ENCODE assay signal across 17 mouse cellular contexts in genomic region chr11:60231326-60231725, GRCm38 (mm10). TPM values are rescaled to one million over a fixed set of nuclear protein-coding genes. Genes with fewer than 3 reads are reported as not detected.
A peak's percentile ranks its signal among the peaks of the same experiment; 100 is the strongest.
DNase-seq lines count a peak whose midpoint lies in the region; ATAC-seq and TF ChIP-seq lines count a peak whose summit lies in the region.
"Had no signal": no experiment of that assay in that cellular context is flagged by ENCODE, and none has a peak within 500 bp of the region (broad histone marks: within the 10 kb centered on the region; RNA-seq: fewer than 3 reads in every experiment).

No protein-coding gene starts in this region.

- H3K36me3 ChIP-seq in forebrain, embryonic 13.5 days (ENCODE audit: poor library complexity, severe bottlenecking): peaks cover 26% of the 10 kb centered on the region
- peaks cover 4% of the 10 kb centered on the region; the same call in 1 of the 2 replicates for H3K36me3 ChIP-seq in forebrain, embryonic 16.5 days (ENCODE audit: control insufficient read depth, insufficient read depth)
- no peaks in the 10 kb centered on the region for H3K36me3 ChIP-seq in thymus, adult 2 months (ENCODE audit: control insufficient read depth, insufficient read depth, low read length)

- ATAC-seq in forebrain, embryonic 13.5 days: no peak
- no peak for ATAC-seq in forebrain, embryonic 16.5 days
- ATAC-seq: activated CD4-positive, CD25-positive, alpha-beta regulatory T cell, adult 4 months; forebrain, postnatal 0 days; liver, postnatal 0 days had no signal

- H3K27me3 ChIP-seq in forebrain, embryonic 13.5 days: no peaks in the 10 kb centered on the region
- no peaks in the 10 kb centered on the region for H3K27me3 ChIP-seq in forebrain, embryonic 16.5 days (replicated peaks; ENCODE audit: control insufficient read depth, insufficient read depth, low read length)
- no peaks in the 10 kb centered on the region for H3K27me3 ChIP-seq in thymus, adult 2 months (ENCODE audit: control insufficient read depth, insufficient read depth, low read length)
- H3K27me3 ChIP-seq: midbrain, embryonic 12.5 days had no signal

- no peak overlapping the region for H3K27ac ChIP-seq in forebrain, embryonic 13.5 days
- H3K27ac ChIP-seq in forebrain, embryonic 16.5 days (ENCODE audit: low read length): no peak overlapping the region
- peak overlapping the region; percentile 92 for H3K27ac ChIP-seq in thymus, adult 2 months (ENCODE audit: control insufficient read depth, insufficient read depth, low read length)
- H3K27ac ChIP-seq: midbrain, embryonic 12.5 days had no signal

- peaks cover 8% of the 10 kb centered on the region for H3K4me1 ChIP-seq in forebrain, embryonic 13.5 days
- peaks cover 5% of the 10 kb centered on the region for H3K4me1 ChIP-seq in forebrain, embryonic 16.5 days (replicated peaks; ENCODE audit: control insufficient read depth, insufficient read depth, low read length)
- peaks cover 75% of the 10 kb centered on the region for H3K4me1 ChIP-seq in thymus, adult 2 months (replicated peaks; ENCODE audit: control insufficient read depth, insufficient read depth, low read length)

- H3K4me2 ChIP-seq in forebrain, embryonic 13.5 days: no peak overlapping the region
- no peak overlapping the region for H3K4me2 ChIP-seq in forebrain, embryonic 16.5 days (ENCODE audit: low read length)
- H3K4me2 ChIP-seq: midbrain, embryonic 12.5 days had no signal

- no peak for TF ChIP-seq POLR2A in thymus, adult 2 months (IDR thresholded peaks at IDR 0.05; ENCODE audit: control insufficient read depth, extremely low read depth, insufficient read depth, low read length, poor library complexity)

- TF ChIP-seq CTCF in thymus, adult 2 months (IDR thresholded peaks at IDR 0.05; ENCODE audit: borderline replicate concordance, control insufficient read depth, extremely low read depth, insufficient read depth, low read length, poor library complexity): no peak

- H3K4me3 ChIP-seq in forebrain, embryonic 13.5 days: no peak overlapping the region
- no peak overlapping the region for H3K4me3 ChIP-seq in forebrain, embryonic 16.5 days (replicated peaks; ENCODE audit: low read length)
- no peak overlapping the region for H3K4me3 ChIP-seq in thymus, adult 2 months (ENCODE audit: control insufficient read depth, insufficient read depth, low read length)
- H3K4me3 ChIP-seq: erythroblast, embryonic 14.5 days; midbrain, embryonic 12.5 days had no signal

- WGBS in forebrain, embryonic 13.5 days: 69% methylated on average over 3 of the region's 3 CpGs
- 82% methylated on average over 3 of the region's 3 CpGs for WGBS in forebrain, embryonic 16.5 days
- 98% methylated on average over 3 of the region's 3 CpGs for WGBS in thymus, adult 2 months

- H3K9ac ChIP-seq in forebrain, embryonic 13.5 days: peak overlapping the region; percentile 12; the same call in 1 of the 2 replicates
- H3K9ac ChIP-seq in forebrain, embryonic 16.5 days (replicated peaks; ENCODE audit: low read depth, low read length): no peak overlapping the region
- H3K9ac ChIP-seq: forebrain, postnatal 0 days; liver, postnatal 0 days; midbrain, embryonic 12.5 days had no signal

- peak; percentile 64 for DNase-seq in cerebellum, adult 11-12 months
- DNase-seq in cerebellum, postnatal 4 days (ENCODE audit: low spot score in 2 of 2): no peak
- DNase-seq in left cerebral cortex, postnatal 4 days: peak; percentile 49
- no peak for DNase-seq in left cerebral cortex, postnatal 10 days (ENCODE audit: extremely low spot score in 1 of 2, low spot score in 2 of 2)
- no peak for DNase-seq in thymus, adult 2 months
- DNase-seq in thymus, postnatal 10 days (ENCODE audit: low spot score in 2 of 2): no peak
- DNase-seq: adrenal gland, postnatal 25 days; forebrain, postnatal 0 days; kidney, adult 8-10 months; liver, postnatal 0 days; right cerebral cortex, postnatal 14 days; spleen, adult 18-20 months had no signal

- intact Hi-C loops in left cerebral cortex, postnatal 4 days (cut with DNase I): no loop called here
- intact Hi-C loops in left cerebral cortex, postnatal 10 days (cut with DNase I): no loop called here

- no peaks in the 10 kb centered on the region for H3K9me3 ChIP-seq in forebrain, embryonic 13.5 days (replicated peaks)
- no peaks in the 10 kb centered on the region for H3K9me3 ChIP-seq in forebrain, embryonic 16.5 days (ENCODE audit: control insufficient read depth, low read length)
- H3K9me3 ChIP-seq: midbrain, embryonic 12.5 days had no signal

RNA-seq across cellular contexts. Expression of gene Srebf1, which starts 8.9 kb away (rescaled TPM):
- 52.1 and 56.7 TPM in 2 replicates for polyA plus RNA-seq in forebrain, embryonic 13.5 days (2015; fragmentation: Nextera tagmentation; extraction: Ambion mirVana)
- polyA plus RNA-seq in forebrain, embryonic 16.5 days (2015; fragmentation: Nextera tagmentation; extraction: Ambion mirVana): 41.1 and 46.9 TPM in 2 replicates
- 10 to 100 TPM; 60.3 to 67.5 TPM for total RNA-seq in left cerebral cortex, postnatal 4 days (2021)
- total RNA-seq in left cerebral cortex, postnatal 10 days (2021): 10 to 100 TPM; 41.5 to 43.0 TPM
- polyA plus RNA-seq in thymus, adult 2 months (2012; rRNA removed): 466 and 519 TPM in 2 replicates

Comparison
In these comparisons a context has a peak if more than half of its experiments do, and no peak if none do; other contexts are left out.
1. DNase-seq: peak in cerebellum, adult 11-12 months (single experiment) and left cerebral cortex, postnatal 4 days (single experiment); none in cerebellum, postnatal 4 days (0 of 2), left cerebral cortex, postnatal 10 days (0 of 2), thymus, adult 2 months (single experiment) and thymus, postnatal 10 days (0 of 2).